Mouse (Mus musculus) ZHBTc4 (cell line): ENCODE data around the gene Zfp219.

Experiments used
- DNase-seq: peaks from one replicate; pipeline ENCODE4 v3.0.0-alpha.2; 2011; ENCODE audit warnings: low read depth, low spot score

Zfp219 gene

GRCm38 (mm10) chr14:52018248-52019050 lies 2.1 kb downstream of the Zfp219 start:
- peak; percentile 55 for DNase-seq

- DNase-seq = no peak
Observed at GRCm38 (mm10) chr14:52017662-52018061, 2.9 kb downstream of the Zfp219 start.

- DNase-seq = no peak
Observed at GRCm38 (mm10) chr14:52016625-52017405, 3.7 kb downstream of the Zfp219 start.

GRCm38 (mm10) chr14:52015445-52016100 lies 5.0 kb downstream of the Zfp219 start, which contains the start of gene Tmem253:
TSS of gene Tmem253 (plus strand) at chr14:52015658.
- DNase-seq = no peak

GRCm38 (mm10) chr14:52014761-52015311 lies 5.7 kb downstream of the Zfp219 start:
- DNase-seq = peak; percentile 87

- DNase-seq = no peak
Observed at GRCm38 (mm10) chr14:52014271-52014760, 6.2 kb downstream of the Zfp219 start.

GRCm38 (mm10) chr14:52013771-52014219 lies 6.7 kb downstream of the Zfp219 start:
- peak; percentile 67 for DNase-seq

- DNase-seq = no peak
Observed at GRCm38 (mm10) chr14:52013021-52013610, 7.4 kb downstream of the Zfp219 start.

GRCm38 (mm10) chr14:52012553-52012952 lies 8.0 kb downstream of the Zfp219 start:
- DNase-seq = no peak

- DNase-seq = no peak
Observed at GRCm38 (mm10) chr14:52012085-52012484, 8.4 kb downstream of the Zfp219 start.

GRCm38 (mm10) chr14:52011683-52012082 lies 8.8 kb downstream of the Zfp219 start:
- no peak for DNase-seq

GRCm38 (mm10) chr14:52010446-52011111 lies 10.0 kb downstream of the Zfp219 start:
- peak; percentile 95 for DNase-seq

- no peak for DNase-seq
Observed at GRCm38 (mm10) chr14:52009841-52010240, 10.7 kb downstream of the Zfp219 start.

GRCm38 (mm10) chr14:52009361-52009760 lies 11.2 kb downstream of the Zfp219 start:
- DNase-seq = no peak

- peak; percentile 97 for DNase-seq
Observed at GRCm38 (mm10) chr14:52008321-52009203, 12.0 kb downstream of the Zfp219 start.

- DNase-seq = no peak
Observed at GRCm38 (mm10) chr14:52006771-52007170, 13.8 kb downstream of the Zfp219 start.

GRCm38 (mm10) chr14:52006241-52006640 lies 14.3 kb downstream of the Zfp219 start:
- DNase-seq = peak; percentile 66

- no peak for DNase-seq
Observed at GRCm38 (mm10) chr14:52005616-52006015, 14.9 kb downstream of the Zfp219 start.

- no peak for DNase-seq
Observed at GRCm38 (mm10) chr14:52005141-52005540, 15.4 kb downstream of the Zfp219 start.
